Mouse (Mus musculus): ENCODE data around the gene Olfr545. TPM values are rescaled to one million over a fixed set of nuclear protein-coding genes. Genes with fewer than 3 reads are reported as not detected.
A peak's percentile ranks its signal among the peaks of the same experiment; 100 is the strongest.

The Olfr545 gene
- polyA plus RNA-seq, 1 experiment = not detected

DNA sequence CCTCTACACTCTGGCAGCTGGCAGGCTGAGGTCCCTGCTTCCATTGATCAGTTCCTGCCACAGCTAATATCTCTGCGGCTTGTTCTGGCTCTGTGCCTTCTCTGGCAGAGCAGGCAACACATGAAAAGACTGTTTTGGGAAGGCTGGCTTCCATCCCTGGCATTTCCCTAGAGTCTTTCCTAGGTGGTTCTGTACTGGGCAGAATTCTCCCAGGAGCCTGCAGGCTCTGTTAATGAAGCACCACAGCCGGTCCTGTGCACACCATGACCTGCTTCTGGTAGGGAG is 17.6 kb upstream of the Olfr545 start:
- TF ChIP-seq MYOD1 (IDR thresholded peaks at IDR 0.05; ENCODE audit: control insufficient read depth in 1 of 3, insufficient read length in 2 of 3, low read depth in 2 of 3) = no peak
- no peak for TF ChIP-seq POLR2A (IDR thresholded peaks at IDR 0.05; ENCODE audit: insufficient read length, low read depth)
- TF ChIP-seq MYOG (IDR thresholded peaks at IDR 0.05; ENCODE audit: control insufficient read depth in 1 of 3, insufficient read depth in 1 of 3, insufficient read length in 2 of 3, low read depth in 2 of 3) = no peak
- no peak for TF ChIP-seq SRF (IDR thresholded peaks at IDR 0.05; ENCODE audit: control insufficient read depth, insufficient read length, low read depth)
- no peak for TF ChIP-seq REST (IDR thresholded peaks at IDR 0.05; ENCODE audit: insufficient read depth, insufficient read length)
- TF ChIP-seq TCF12 (IDR thresholded peaks at IDR 0.05; ENCODE audit: insufficient read depth, poor library complexity, severe bottlenecking) = no peak
- TF ChIP-seq MAX (IDR thresholded peaks at IDR 0.05; ENCODE audit: low read depth) = no peak
- TF ChIP-seq CEBPB (IDR thresholded peaks at IDR 0.05; ENCODE audit: insufficient read depth, poor library complexity, severe bottlenecking) = no peak
- no peak for TF ChIP-seq POLR2AphosphoS2 (IDR thresholded peaks at IDR 0.05; ENCODE audit: insufficient read length, low read depth)
- TF ChIP-seq USF1 (IDR thresholded peaks at IDR 0.05; ENCODE audit: low read depth) = no peak
- no peak for TF ChIP-seq E2F4 (IDR thresholded peaks at IDR 0.05; ENCODE audit: insufficient read depth)
- TF ChIP-seq TCF3 (IDR thresholded peaks at IDR 0.05; ENCODE audit: insufficient read length, low read depth) = no peak
- Histone ChIP-seq H3K27me3 (ENCODE audit: control insufficient read depth, insufficient read depth, insufficient read length) (peaks cover 3% of the 10 kb centered on the region), H3K4me3 (no peak overlapping the region), H3K79me2 (ENCODE audit: control insufficient read depth, insufficient read depth) (no peaks in the 10 kb centered on the region), H3K36me3 (ENCODE audit: control insufficient read depth, insufficient read depth) (no peaks in the 10 kb centered on the region), H3K4me2 (ENCODE audit: low read depth) (no peak overlapping the region), H3ac (ENCODE audit: control insufficient read depth, insufficient read length) (no peak overlapping the region)

DNA sequence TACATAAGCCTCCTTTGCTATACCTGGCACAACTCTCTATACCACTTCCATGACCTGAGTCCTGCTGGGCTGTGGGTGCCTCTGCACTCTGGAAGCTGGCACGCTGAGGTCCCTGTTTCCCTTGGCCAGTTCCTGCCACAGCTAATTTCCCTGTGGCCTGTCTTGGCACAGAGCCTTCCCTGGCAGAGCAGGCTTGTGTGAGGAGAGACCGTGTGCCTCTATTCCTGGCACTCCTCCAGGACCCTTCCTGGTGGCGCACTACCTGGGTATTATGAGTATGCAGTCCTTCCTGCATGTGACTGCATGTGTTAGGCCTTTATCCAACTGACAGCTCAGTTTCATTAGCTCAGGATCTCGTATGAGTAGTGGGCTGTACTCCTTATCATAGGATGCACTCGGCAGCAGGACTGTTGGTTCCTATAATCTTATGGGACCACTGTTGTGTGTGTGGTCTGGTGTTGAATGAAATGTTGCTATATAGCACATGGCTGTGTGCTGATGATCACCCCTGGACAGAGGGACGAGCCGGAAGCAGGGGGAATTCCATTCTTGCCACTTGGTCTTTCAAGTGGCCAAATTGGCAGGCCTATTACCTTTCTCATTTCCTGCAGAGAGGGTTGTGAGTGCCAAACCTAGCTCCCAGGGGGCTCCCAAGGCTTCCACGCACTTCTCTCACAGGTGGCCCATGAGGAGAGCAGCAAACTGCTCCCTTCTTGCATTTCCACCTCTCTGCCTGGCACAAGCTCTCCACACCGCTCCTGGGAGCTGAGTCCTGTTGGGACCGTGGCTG is 17.1 kb upstream of the Olfr545 start:
- no peaks in the 10 kb centered on the region for H3K36me3 ChIP-seq (ENCODE audit: control insufficient read depth, insufficient read depth)
- no peak overlapping the region for H3ac ChIP-seq (ENCODE audit: control insufficient read depth, insufficient read length)
- TF ChIP-seq TCF3 (IDR thresholded peaks at IDR 0.05; ENCODE audit: insufficient read length, low read depth) (no peak), POLR2A (IDR thresholded peaks at IDR 0.05; ENCODE audit: insufficient read length, low read depth) (no peak), SRF (IDR thresholded peaks at IDR 0.05; ENCODE audit: control insufficient read depth, insufficient read length, low read depth) (no peak), REST (IDR thresholded peaks at IDR 0.05; ENCODE audit: insufficient read depth, insufficient read length) (no peak), E2F4 (IDR thresholded peaks at IDR 0.05; ENCODE audit: insufficient read depth) (no peak), MAX (IDR thresholded peaks at IDR 0.05; ENCODE audit: low read depth) (no peak), POLR2AphosphoS2 (IDR thresholded peaks at IDR 0.05; ENCODE audit: insufficient read length, low read depth) (no peak), MYOG (IDR thresholded peaks at IDR 0.05; ENCODE audit: control insufficient read depth in 1 of 3, insufficient read depth in 1 of 3, insufficient read length in 2 of 3, low read depth in 2 of 3) (no peak), TCF12 (IDR thresholded peaks at IDR 0.05; ENCODE audit: insufficient read depth, poor library complexity, severe bottlenecking) (no peak), MYOD1 (IDR thresholded peaks at IDR 0.05; ENCODE audit: control insufficient read depth in 1 of 3, insufficient read length in 2 of 3, low read depth in 2 of 3) (no peak), CEBPB (IDR thresholded peaks at IDR 0.05; ENCODE audit: insufficient read depth, poor library complexity, severe bottlenecking) (no peak), USF1 (IDR thresholded peaks at IDR 0.05; ENCODE audit: low read depth) (no peak)
- H3K79me2 ChIP-seq (ENCODE audit: control insufficient read depth, insufficient read depth) = no peaks in the 10 kb centered on the region
- peaks cover 3% of the 10 kb centered on the region for H3K27me3 ChIP-seq (ENCODE audit: control insufficient read depth, insufficient read depth, insufficient read length)
- no peak overlapping the region for H3K4me2 ChIP-seq (ENCODE audit: low read depth)
- H3K4me3 ChIP-seq = no peak overlapping the region

DNA sequence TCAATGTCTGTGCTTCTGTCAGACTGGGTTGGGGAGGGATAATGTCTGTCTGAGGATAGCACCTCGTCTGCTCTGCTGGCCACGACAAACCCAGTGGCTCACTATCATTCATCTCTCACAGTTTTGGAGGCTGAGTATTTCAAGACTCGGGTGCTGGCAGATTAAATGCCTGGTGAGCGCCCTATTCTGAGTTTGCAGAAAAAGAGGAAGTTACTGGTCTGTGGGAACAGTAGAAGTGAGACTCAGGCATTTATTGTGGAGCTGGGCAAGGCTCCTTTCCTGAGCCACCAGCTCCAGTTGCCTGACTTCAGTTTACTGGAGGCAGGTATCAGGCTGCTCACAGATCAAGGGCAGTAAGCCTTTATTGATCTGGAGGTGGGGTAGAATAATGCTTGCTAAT is 14.8 kb upstream of the Olfr545 start:
- no peak overlapping the region for H3ac ChIP-seq (ENCODE audit: control insufficient read depth, insufficient read length)
- no peak for TF ChIP-seq MAX (IDR thresholded peaks at IDR 0.05; ENCODE audit: low read depth)
- TF ChIP-seq MYOG (IDR thresholded peaks at IDR 0.05; ENCODE audit: control insufficient read depth in 1 of 3, insufficient read depth in 1 of 3, insufficient read length in 2 of 3, low read depth in 2 of 3) = no peak
- no peak for TF ChIP-seq TCF12 (IDR thresholded peaks at IDR 0.05; ENCODE audit: insufficient read depth, poor library complexity, severe bottlenecking)
- TF ChIP-seq POLR2A (IDR thresholded peaks at IDR 0.05; ENCODE audit: insufficient read length, low read depth) = no peak
- no peak for TF ChIP-seq REST (IDR thresholded peaks at IDR 0.05; ENCODE audit: insufficient read depth, insufficient read length)
- no peak for TF ChIP-seq USF1 (IDR thresholded peaks at IDR 0.05; ENCODE audit: low read depth)
- TF ChIP-seq POLR2AphosphoS2 (IDR thresholded peaks at IDR 0.05; ENCODE audit: insufficient read length, low read depth) = no peak
- TF ChIP-seq E2F4 (IDR thresholded peaks at IDR 0.05; ENCODE audit: insufficient read depth) = no peak
- TF ChIP-seq SRF (IDR thresholded peaks at IDR 0.05; ENCODE audit: control insufficient read depth, insufficient read length, low read depth) = no peak
- TF ChIP-seq TCF3 (IDR thresholded peaks at IDR 0.05; ENCODE audit: insufficient read length, low read depth) = no peak
- no peak for TF ChIP-seq CEBPB (IDR thresholded peaks at IDR 0.05; ENCODE audit: insufficient read depth, poor library complexity, severe bottlenecking)
- TF ChIP-seq MYOD1 (IDR thresholded peaks at IDR 0.05; ENCODE audit: control insufficient read depth in 1 of 3, insufficient read length in 2 of 3, low read depth in 2 of 3) = no peak
- H3K79me2 ChIP-seq (ENCODE audit: control insufficient read depth, insufficient read depth) = no peaks in the 10 kb centered on the region
- H3K4me2 ChIP-seq (ENCODE audit: low read depth) = no peak overlapping the region
- H3K36me3 ChIP-seq (ENCODE audit: control insufficient read depth, insufficient read depth) = no peaks in the 10 kb centered on the region
- H3K27me3 ChIP-seq (ENCODE audit: control insufficient read depth, insufficient read depth, insufficient read length) = peaks cover 3% of the 10 kb centered on the region
- H3K4me3 ChIP-seq = no peak overlapping the region

DNA sequence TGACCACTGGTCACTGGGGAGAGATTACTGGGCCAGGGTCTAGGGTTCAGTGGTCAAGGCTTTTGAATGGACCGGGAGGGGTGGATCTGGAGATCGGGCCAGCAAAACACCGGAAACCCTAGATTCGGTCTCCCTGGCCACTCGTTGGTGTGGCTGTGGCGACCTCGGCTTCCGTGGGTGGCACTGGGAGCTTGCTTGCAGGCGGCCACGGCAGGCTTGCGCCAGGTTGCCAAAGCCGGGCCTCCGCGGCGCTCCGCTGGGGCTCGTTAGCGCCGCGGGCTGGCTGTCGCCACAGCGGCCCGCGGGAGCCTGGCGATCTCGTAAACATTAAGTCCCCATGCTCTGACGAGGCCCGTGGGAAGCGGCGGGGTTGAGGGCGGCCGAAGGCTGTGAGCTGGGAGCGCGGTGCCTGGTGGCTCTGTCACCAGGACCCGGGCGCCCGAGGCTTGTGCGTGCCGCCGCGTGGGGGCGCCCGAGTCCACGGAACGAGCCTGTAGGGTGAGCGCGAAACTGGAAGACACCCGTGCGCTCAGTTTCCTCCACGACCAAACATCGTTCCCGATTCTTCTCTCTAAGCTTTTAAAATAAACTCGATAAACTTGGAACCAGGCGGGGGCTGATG is 13.6 kb upstream of the Olfr545 start:
- TF ChIP-seq MYOG (IDR thresholded peaks at IDR 0.05; ENCODE audit: control insufficient read depth in 1 of 3, insufficient read depth in 1 of 3, insufficient read length in 2 of 3, low read depth in 2 of 3) = no peak
- no peak for TF ChIP-seq REST (IDR thresholded peaks at IDR 0.05; ENCODE audit: insufficient read depth, insufficient read length)
- Histone ChIP-seq H3K36me3 (ENCODE audit: control insufficient read depth, insufficient read depth) (no peaks in the 10 kb centered on the region), H3K4me3 (no peak overlapping the region), H3K79me2 (ENCODE audit: control insufficient read depth, insufficient read depth) (no peaks in the 10 kb centered on the region), H3K4me2 (ENCODE audit: low read depth) (peak overlapping the region; percentile 68), H3ac (ENCODE audit: control insufficient read depth, insufficient read length) (no peak overlapping the region), H3K27me3 (ENCODE audit: control insufficient read depth, insufficient read depth, insufficient read length) (peaks cover 3% of the 10 kb centered on the region)
